ENCODE assay signal across 10 mouse cellular contexts in the genomic region with DNA sequence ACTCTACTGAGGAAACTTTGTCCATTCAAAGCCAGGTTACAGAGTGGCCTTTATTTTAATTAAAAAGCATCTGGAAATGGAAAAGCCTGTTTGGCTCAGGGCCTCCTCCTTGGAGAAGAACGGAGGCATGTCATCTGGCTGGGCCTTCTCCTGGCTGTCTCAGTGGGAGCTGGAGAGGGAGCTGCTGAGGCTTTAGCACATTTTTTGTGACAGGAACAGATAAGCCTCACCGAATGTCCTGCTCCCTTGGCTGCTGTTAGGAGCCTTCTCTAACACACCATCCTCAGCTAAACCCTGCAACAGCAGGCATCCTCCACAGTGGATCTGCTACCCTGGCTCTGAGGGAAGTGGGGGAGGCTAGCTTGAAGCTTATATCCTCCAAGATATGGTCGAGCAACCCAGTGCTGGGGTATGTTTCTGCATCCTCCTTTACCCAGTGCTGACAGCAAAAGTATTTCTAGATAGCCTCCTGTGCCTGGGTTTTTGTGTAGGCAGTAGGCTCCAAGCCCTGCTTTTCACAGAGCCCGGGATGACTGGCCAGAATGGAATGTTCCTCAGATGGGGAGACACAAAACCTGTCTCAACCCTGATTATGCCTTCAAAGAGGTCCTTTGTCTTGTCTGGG.
DNase-seq lines count a peak whose midpoint lies in the region; ATAC-seq and TF ChIP-seq lines count a peak whose summit lies in the region.
"Had no signal": no experiment of that assay in that cellular context is flagged by ENCODE, and none has a peak within 500 bp of the region (broad histone marks: within the 10 kb centered on the region; RNA-seq: fewer than 3 reads in every experiment).

No protein-coding gene starts in this region.

- no peaks in the 10 kb centered on the region for H3K9me3 ChIP-seq in midbrain, embryonic 15.5 days

- no peak for ATAC-seq in midbrain, embryonic 15.5 days (replicated peaks)
- no peak for ATAC-seq in cerebellum, adult (ENCODE audit: insufficient number of reproducible peaks, low FRiP score, low TSS enrichment)

- TF ChIP-seq CTCF in gastrocnemius, adult 2 months (IDR thresholded peaks at IDR 0.05), result no peak

- H3K4me1 ChIP-seq in midbrain, embryonic 15.5 days, result no peaks in the 10 kb centered on the region

- H3K9ac ChIP-seq in midbrain, embryonic 15.5 days, result no peak overlapping the region

- no peaks in the 10 kb centered on the region for H3K36me3 ChIP-seq in midbrain, embryonic 15.5 days (replicated peaks)

- DNase-seq in gastrocnemius, adult 2 months, result peak; percentile 36
- DNase-seq in gastrocnemius, adult 8-10 months (ENCODE audit: low spot score in 2 of 2), result no peak
- peak; percentile 0 for DNase-seq in right cerebral cortex, adult 18-20 months
- no peak for DNase-seq in right cerebral cortex, postnatal 14 days
- DNase-seq in heart, postnatal 14 days, result peak; percentile 36 to 47
- DNase-seq in testis, postnatal 14 days (ENCODE audit: low spot score), result peak; percentile 6
- DNase-seq: layer of hippocampus, postnatal 36 days; right cerebral cortex, postnatal 25 days had no signal

- no peak overlapping the region for H3K4me3 ChIP-seq in gastrocnemius, adult 2 months
- no peak overlapping the region for H3K4me3 ChIP-seq in midbrain, embryonic 15.5 days

- intact Hi-C loops in gastrocnemius, adult 2 months (cut with DNase I), result loop anchor here (10.0 kb wide), 1 partner anchor 112 kb away; no protein-coding TSS in a partner anchor
- intact Hi-C loops in heart, postnatal 14 days (cut with DNase I), result no loop called here

- H3K27ac ChIP-seq in gastrocnemius, adult 2 months, result peak overlapping the region; percentile 40; the same call in 1 of the 2 replicates
- no peak overlapping the region for H3K27ac ChIP-seq in midbrain, embryonic 15.5 days

- H3K4me2 ChIP-seq in midbrain, embryonic 15.5 days, result no peak overlapping the region

- 68% methylated on average over 4 of the region's 4 CpGs for WGBS in midbrain, embryonic 15.5 days

- H3K27me3 ChIP-seq in midbrain, embryonic 15.5 days (replicated peaks), result no peaks in the 10 kb centered on the region

Comparison
In these comparisons a context has a peak if more than half of its experiments do, and no peak if none do; other contexts are left out.
1. DNase-seq: peak in gastrocnemius, adult 2 months (single experiment), right cerebral cortex, adult 18-20 months (single experiment), heart, postnatal 14 days (2 of 2) and testis, postnatal 14 days (single experiment); none in gastrocnemius, adult 8-10 months (0 of 2) and right cerebral cortex, postnatal 14 days (single experiment).